Mouse (Mus musculus) midbrain, embryonic 14.5 days (tissue): ENCODE data around the gene Khdrbs2. TPM values are rescaled to one million over a fixed set of nuclear protein-coding genes. Genes with fewer than 3 reads are reported as not detected.

Experiments used
- ATAC-seq: fragments of 200-750 bp; cut with Nextera tagmentation; 2 replicates; pipeline ENCODE4 v1.8.0; 2017; ENCODE audit warnings: moderate number of reproducible peaks, moderate library complexity; ENCODE audit not compliant: low FRiP score, low TSS enrichment
- DNase-seq: peaks from one replicate; pipeline ENCODE4 v3.0.0-alpha.2; 2015
- H3K27ac ChIP-seq: fragments of 300-500 bp; sonication (generic); replicated peaks from 2 replicates; pipeline ENCODE4 v1.5.1; 2014; ENCODE audit warnings: mild to moderate bottlenecking, low read depth, low read length, moderate library complexity
- H3K27me3 ChIP-seq: fragments of 300-500 bp; sonication (generic); 2 replicates; pipeline ENCODE4 v1.6.1; 2014; ENCODE audit warnings: low read length, control low read depth, mixed read lengths; ENCODE audit not compliant: control insufficient read depth, insufficient read depth
- H3K36me3 ChIP-seq: fragments of 300-500 bp; sonication (generic); 2 replicates; pipeline ENCODE4 v1.6.1; 2014; ENCODE audit warnings: low read length, control low read depth; ENCODE audit not compliant: control insufficient read depth, insufficient read depth
- H3K4me1 ChIP-seq: fragments of 300-500 bp; sonication (generic); 2 replicates; pipeline ENCODE4 v1.6.1; 2014; ENCODE audit warnings: mild to moderate bottlenecking, antibody characterized with exemption, low read length, control low read depth; ENCODE audit not compliant: control insufficient read depth, insufficient read depth
- H3K4me2 ChIP-seq: fragments of 300-500 bp; sonication (generic); 2 replicates; pipeline ENCODE4 v1.6.1; 2014; ENCODE audit warnings: mild to moderate bottlenecking, low read length, moderate library complexity
- H3K4me3 ChIP-seq: fragments of 300-500 bp; sonication (generic); replicated peaks from 2 replicates; pipeline ENCODE4 v1.5.1; 2014; ENCODE audit warnings: low read depth, low read length
- H3K9ac ChIP-seq: fragments of 300-500 bp; sonication (generic); replicated peaks from 2 replicates; pipeline ENCODE4 v1.6.1; 2014; ENCODE audit warnings: mild to moderate bottlenecking, low read length, moderate library complexity
- H3K9me3 ChIP-seq: fragments of 300-500 bp; sonication (generic); 2 replicates; pipeline ENCODE4 v1.6.1; 2016; ENCODE audit warnings: low read length, control low read depth, mixed read lengths; ENCODE audit not compliant: control insufficient read depth
- WGBS: fragments of 180-500 bp; shearing (Covaris S2); extraction: QIAGEN DNeasy Blood & Tissue Kit; methylation state at CpG from one replicate; pipeline ENCODE4 v1.1.7; 2014; 5-methylcytosine and 5-hydroxymethylcytosine counted together
- polyA plus RNA-seq: library from polyadenylated mRNA; unstranded; fragments of >200 nt; fragmentation: Nextera tagmentation; extraction: Ambion mirVana; gene quantifications from 2 replicates; pipeline ENCODE4 v1.2.1, GENCODE M21; 2014

Gene Khdrbs2
- 56.8 and 70.0 TPM in 2 replicates for polyA plus RNA-seq

- H3K9me3 ChIP-seq = no peaks in the 10 kb centered on the region
- peak within 1 kb of the TSS; percentile 81 for H3K27ac ChIP-seq
- H3K9ac ChIP-seq = peak within 1 kb of the TSS; percentile 77
- peak within 1 kb of the TSS; percentile 69 for H3K4me2 ChIP-seq
- ATAC-seq (peak; percentile 100), DNase-seq (peak; percentile 98)
- no peaks in the 10 kb centered on the region for H3K27me3 ChIP-seq
- H3K4me1 ChIP-seq = no peaks in the 10 kb centered on the region
- under 1% methylated on average over 53 of the region's 53 CpGs for WGBS
- peak within 1 kb of the TSS; percentile 74 for H3K4me3 ChIP-seq
- no peaks in the 10 kb centered on the region for H3K36me3 ChIP-seq
Measured at GRCm38 (mm10) chr1:32172506-32173239, at the start of gene Khdrbs2. TSS of gene Khdrbs2 (plus strand) at chr1:32172714.

DNA sequence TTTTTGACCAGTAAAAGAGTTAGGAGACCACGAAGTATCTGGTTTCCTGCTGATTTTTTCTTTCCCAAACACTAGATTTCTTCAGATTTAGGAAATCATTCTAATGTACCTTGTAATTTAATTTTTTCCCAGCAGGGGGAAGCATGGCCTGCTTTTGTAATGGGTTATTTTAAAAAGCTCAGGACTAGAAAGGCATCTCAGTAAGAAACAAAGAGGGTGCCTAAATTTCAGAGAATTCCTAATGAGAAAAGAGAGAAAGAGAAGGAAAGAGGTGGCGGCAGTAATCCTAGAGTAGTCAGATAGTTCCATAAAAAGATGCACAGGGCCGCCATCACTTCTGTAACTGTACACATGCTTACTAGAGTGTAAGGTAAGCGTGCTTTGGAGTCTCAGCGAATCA, 2.1 kb downstream of the Khdrbs2 start:
- WGBS = 51% methylated on average over 5 of the region's 5 CpGs

GRCm38 (mm10) chr1:32199664-32200260, 27.2 kb downstream of the Khdrbs2 start:
- Histone ChIP-seq H3K36me3 (no peaks in the 10 kb centered on the region), H3K4me3 (no peak overlapping the region), H3K9ac (no peak overlapping the region), H3K27ac (no peak overlapping the region), H3K4me2 (no peak overlapping the region), H3K27me3 (no peaks in the 10 kb centered on the region), H3K4me1 (no peaks in the 10 kb centered on the region), H3K9me3 (no peaks in the 10 kb centered on the region)
- 20% methylated on average over 1 of the region's 1 CpGs for WGBS
- DNase-seq = peak; percentile 6
- peak; percentile 43; the same call in 1 of the 2 replicates for ATAC-seq

More for the DNA sequence above, 2.1 kb downstream of the Khdrbs2 start:
- DNase-seq (peak; percentile 91), ATAC-seq (no peak)
- Histone ChIP-seq H3K36me3 (no peaks in the 10 kb centered on the region), H3K27me3 (no peaks in the 10 kb centered on the region), H3K27ac (peak overlapping the region; percentile 68), H3K4me1 (no peaks in the 10 kb centered on the region), H3K4me3 (peak overlapping the region; percentile 74), H3K9me3 (no peaks in the 10 kb centered on the region), H3K4me2 (peak overlapping the region; percentile 69), H3K9ac (peak overlapping the region; percentile 48; the same call in 1 of the 2 replicates)

DNA sequence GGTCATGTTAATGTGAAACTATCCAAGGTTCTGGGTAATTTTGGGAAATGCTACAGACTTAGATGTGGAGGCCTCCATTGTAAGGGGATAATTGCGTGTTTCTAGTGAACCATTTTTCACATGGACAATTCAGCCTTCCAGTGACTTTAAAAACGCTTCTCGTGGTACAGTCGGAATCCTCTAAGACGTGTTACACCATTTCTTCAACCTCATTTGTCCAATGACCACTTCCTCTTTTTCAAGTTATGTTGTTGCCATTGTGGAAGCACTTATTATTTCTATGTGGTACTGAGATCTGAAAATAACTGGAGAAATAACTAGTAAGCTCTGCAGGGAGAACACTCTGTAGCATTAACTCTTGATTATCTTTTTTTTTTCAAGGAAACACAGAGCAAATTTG, 75.9 kb downstream of the Khdrbs2 start:
- Histone ChIP-seq H3K4me1 (no peaks in the 10 kb centered on the region), H3K4me2 (no peak overlapping the region), H3K4me3 (no peak overlapping the region), H3K9ac (no peak overlapping the region), H3K27ac (no peak overlapping the region), H3K27me3 (no peaks in the 10 kb centered on the region), H3K36me3 (no peaks in the 10 kb centered on the region), H3K9me3 (no peaks in the 10 kb centered on the region)
- 91% methylated on average over 5 of the region's 5 CpGs for WGBS
- DNase-seq (no peak), ATAC-seq (no peak)

GRCm38 (mm10) chr1:32249602-32250001, 77.1 kb downstream of the Khdrbs2 start:
- Histone ChIP-seq H3K9me3 (no peaks in the 10 kb centered on the region), H3K4me3 (no peak overlapping the region), H3K36me3 (no peaks in the 10 kb centered on the region), H3K27ac (no peak overlapping the region), H3K27me3 (no peaks in the 10 kb centered on the region), H3K4me1 (no peaks in the 10 kb centered on the region), H3K9ac (no peak overlapping the region), H3K4me2 (no peak overlapping the region)
- DNase-seq (no peak), ATAC-seq (no peak)
- 93% methylated on average over 2 of the region's 2 CpGs for WGBS

DNA sequence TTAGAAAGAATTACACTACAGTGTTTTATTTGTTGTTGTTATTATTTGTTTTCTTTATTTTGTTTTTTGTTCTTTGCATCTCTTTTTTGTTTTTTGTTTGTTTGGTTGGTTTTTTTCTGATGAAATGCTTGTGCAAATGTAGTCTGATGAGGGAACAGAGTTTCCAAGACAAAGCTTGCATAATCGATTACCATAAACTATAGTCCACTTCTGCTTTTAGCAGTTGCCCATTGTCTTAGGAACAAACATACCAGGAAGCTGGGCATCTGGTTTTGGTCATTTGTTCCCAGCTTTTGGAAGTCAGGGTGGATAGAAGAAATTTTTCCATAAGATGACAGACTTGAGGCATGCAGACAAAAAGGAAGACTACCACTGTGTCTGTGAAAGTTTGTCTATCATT, 77.8 kb downstream of the Khdrbs2 start:
- no peaks in the 10 kb centered on the region for H3K4me1 ChIP-seq
- 96% methylated on average over 1 of the region's 1 CpGs for WGBS

GRCm38 (mm10) chr1:32258942-32259341, 86.4 kb downstream of the Khdrbs2 start:
- H3K9ac ChIP-seq = no peak overlapping the region
- 89% methylated on average over 3 of the region's 3 CpGs for WGBS
- DNase-seq = no peak
- no peak overlapping the region for H3K4me3 ChIP-seq
- H3K9me3 ChIP-seq = no peaks in the 10 kb centered on the region
- H3K27me3 ChIP-seq = no peaks in the 10 kb centered on the region
- no peak overlapping the region for H3K4me2 ChIP-seq
- peak; percentile 27; the same call in 1 of the 2 replicates for ATAC-seq
- no peaks in the 10 kb centered on the region for H3K36me3 ChIP-seq
- H3K4me1 ChIP-seq = no peaks in the 10 kb centered on the region
- no peak overlapping the region for H3K27ac ChIP-seq

More for the DNA sequence above, 77.8 kb downstream of the Khdrbs2 start:
- Histone ChIP-seq H3K4me2 (no peak overlapping the region), H3K27me3 (no peaks in the 10 kb centered on the region), H3K4me3 (no peak overlapping the region), H3K9ac (no peak overlapping the region), H3K36me3 (no peaks in the 10 kb centered on the region), H3K9me3 (no peaks in the 10 kb centered on the region), H3K27ac (no peak overlapping the region)
- ATAC-seq (no peak), DNase-seq (no peak)

DNA sequence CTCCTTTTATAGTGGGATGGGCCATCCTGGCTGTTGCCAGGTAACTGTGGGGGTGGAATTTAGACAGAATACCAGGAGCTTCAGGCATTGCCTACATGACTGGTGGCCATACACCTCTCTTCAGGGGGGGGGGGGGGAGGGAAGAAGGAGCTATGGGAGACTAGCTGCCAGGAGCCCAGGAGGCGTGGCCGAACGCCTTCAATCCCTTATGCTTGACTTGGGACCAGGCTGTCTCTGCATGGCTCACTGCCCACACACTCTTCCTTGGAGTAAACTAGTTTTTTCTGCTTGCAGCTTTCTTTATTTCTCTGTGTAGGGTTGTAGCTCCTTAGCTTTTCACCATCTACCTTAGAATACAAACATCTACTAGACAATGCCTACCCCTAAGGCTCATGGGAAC, 98.0 kb downstream of the Khdrbs2 start:
- Histone ChIP-seq H3K4me1 (no peaks in the 10 kb centered on the region), H3K9ac (no peak overlapping the region), H3K4me2 (no peak overlapping the region), H3K36me3 (no peaks in the 10 kb centered on the region), H3K27ac (no peak overlapping the region), H3K27me3 (no peaks in the 10 kb centered on the region), H3K9me3 (no peaks in the 10 kb centered on the region), H3K4me3 (no peak overlapping the region)
- 50% methylated on average over 3 of the region's 3 CpGs for WGBS
- no peak for DNase-seq
- ATAC-seq = no peak

GRCm38 (mm10) chr1:32294702-32295101, 122.2 kb downstream of the Khdrbs2 start:
- no peaks in the 10 kb centered on the region for H3K27me3 ChIP-seq
- no peaks in the 10 kb centered on the region for H3K9me3 ChIP-seq
- 97% methylated on average over 1 of the region's 1 CpGs for WGBS
- DNase-seq = no peak
- no peak overlapping the region for H3K9ac ChIP-seq
- no peak for ATAC-seq
- no peaks in the 10 kb centered on the region for H3K4me1 ChIP-seq
- H3K36me3 ChIP-seq = no peaks in the 10 kb centered on the region
- H3K4me2 ChIP-seq = no peak overlapping the region
- no peak overlapping the region for H3K4me3 ChIP-seq
- H3K27ac ChIP-seq = no peak overlapping the region
